Mouse (Mus musculus) 3T3-L1 (cell line): ENCODE measurements at regions not wholly inside any gene's neighbourhood (a gene's known extent, or its start where the extent isn't known, plus 50 kb on each side); places are given as distances from the start of the nearest gene placed in this dataset.

ENCODE experiments used
- DNase-seq: peaks from one replicate; pipeline ENCODE4 v3.0.0-alpha.2; 2015; ENCODE audit warnings: low read depth, low spot score

- DNase-seq, result no peak
Measured at GRCm38 (mm10) chr7:88185120-88185796, 92.6 kb upstream of the Ctsc start.

DNA sequence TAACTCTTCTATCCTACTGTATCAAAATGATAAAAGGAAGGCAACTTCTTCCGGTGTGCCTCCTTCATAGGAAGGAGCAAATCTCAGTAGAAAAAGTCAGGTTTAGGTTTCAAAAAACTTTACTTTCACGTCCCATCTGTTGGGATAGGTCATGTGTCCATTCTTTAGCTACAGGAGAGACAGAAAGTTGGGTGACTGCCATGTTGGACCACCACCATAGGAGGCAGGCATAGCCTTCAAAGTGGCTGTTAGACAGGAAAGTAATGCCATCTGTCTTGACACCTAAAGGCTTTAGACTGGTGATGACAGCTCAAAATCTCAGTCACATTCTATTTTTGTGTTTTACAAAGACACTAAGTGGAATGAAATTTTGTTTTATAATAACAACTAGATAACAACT is 90.3 kb upstream of the Ctsc start:
- DNase-seq, result no peak

DNA sequence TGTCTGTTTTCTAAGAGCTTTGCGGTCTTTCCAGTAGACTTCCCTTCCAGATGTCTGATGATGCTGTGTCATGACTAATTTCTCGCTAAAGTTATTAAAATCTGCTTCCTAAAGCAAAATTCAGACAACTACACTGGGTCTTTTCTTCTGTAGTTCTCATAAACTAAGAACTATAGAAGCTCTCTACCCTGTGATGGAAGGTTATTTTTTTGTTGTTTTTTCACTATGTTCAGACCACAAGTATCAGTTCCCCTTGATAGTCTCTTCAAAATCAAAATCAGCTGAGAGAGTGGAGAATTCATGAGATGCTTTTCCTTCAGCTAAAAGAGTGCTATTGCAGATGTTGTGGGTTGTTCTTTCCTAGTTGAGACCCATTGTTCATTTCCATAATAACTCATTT is 85.1 kb upstream of the Ctsc start:
- DNase-seq, result no peak

GRCm38 (mm10) chr7:88199043-88199442 is 78.8 kb upstream of the Ctsc start:
- no peak for DNase-seq

GRCm38 (mm10) chr7:88199929-88200538 is 77.9 kb upstream of the Ctsc start:
- DNase-seq, result peak; percentile 30

DNA sequence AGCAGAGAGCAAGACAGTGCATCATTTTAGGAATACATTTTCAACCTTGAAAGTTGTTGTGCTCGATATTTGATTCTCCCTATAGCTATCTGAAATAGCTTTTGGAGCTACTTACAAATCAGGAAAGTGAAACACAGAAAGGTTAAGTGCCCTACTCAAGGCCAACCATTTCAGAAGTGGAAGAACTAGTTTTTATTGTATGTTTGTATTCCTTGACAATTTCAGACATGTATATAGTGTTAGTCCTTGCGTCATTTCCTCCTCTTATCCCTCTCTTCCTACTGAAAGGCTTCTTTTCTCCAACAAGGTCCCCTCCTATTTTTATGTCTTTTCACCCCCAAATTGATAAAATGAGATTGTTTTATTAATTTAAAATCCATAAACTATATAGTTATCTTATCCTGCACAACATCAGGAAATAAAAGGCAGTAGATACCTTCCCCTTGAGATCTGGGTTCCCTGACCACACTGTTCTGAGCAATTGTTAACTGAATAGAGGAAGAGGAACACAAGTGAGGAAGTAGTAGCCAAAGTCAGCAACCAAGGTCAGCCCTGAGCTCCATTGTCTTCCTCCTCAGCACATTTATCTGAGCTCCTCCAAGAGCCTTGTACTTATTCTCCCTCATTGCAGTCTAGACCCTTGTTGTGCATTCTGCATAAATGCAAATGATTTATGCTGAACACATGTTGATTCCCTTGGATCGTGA is 76.1 kb upstream of the Ctsc start:
- DNase-seq, result no peak

DNA sequence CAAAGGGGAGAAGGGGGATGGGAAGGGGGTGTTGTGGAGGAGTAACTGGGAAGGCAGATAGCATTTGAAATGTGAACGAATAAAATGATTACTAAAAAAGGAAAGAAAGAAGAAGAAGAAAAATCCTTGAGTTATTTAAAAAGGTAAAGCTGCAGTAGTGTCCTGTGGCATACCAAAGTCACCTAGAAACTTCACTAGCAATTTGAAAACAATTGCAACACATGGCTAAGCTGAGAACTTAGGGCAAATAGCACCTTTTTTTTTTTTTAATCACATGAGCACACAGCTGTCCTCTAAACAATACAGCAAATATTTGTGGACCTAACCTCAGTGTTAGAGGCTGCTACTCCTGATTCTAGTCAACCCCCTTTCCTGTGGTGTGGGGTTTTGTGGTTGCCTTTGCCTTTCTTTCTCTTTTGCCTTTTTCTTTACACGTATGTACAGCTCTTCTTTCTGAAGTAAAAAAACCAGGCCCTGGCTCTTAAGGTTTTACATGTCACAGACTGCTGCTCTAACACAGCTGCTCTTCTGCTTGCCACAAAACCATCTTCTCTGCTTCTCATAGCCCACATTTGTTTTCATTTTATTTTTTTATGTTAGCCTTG is 71.6 kb upstream of the Ctsc start:
- DNase-seq, result no peak

DNA sequence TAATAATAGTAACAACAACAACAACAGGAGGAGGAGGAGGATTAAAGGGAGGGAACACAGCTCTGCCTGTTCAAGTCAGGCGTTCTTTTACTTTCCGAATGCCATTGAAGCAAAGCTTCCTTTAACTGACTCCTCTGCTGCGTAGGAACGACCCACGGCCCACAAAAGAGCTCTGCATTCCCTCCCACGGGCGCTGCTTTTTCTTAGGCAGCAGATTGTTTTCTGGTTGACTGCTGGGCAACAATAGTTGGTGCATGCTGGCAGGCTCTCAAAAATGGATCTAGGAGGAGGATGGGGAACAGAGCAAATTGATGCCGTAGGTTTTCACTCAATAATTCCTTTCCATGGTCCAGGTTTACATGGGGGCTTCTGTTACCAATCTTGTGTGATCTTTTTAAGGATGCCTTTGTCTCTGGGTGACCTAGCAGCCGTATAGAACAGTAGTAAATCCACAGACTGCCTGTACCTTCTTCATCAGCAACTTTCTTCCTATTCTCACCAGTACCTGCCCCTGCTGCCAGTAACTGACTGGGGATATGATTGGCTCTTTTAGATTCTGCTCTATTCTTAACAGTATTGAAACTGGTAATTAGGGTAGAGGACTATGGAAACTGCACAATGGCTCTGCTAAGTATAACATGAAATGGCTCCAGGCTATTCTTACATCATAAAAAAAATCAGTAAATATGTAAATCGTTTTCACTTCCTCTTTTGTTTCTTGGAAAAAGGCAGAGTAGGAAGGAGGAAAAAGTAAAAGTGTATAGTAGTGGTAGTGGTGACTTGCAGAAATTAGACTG is 70.8 kb upstream of the Ctsc start:
- no peak for DNase-seq

- peak; percentile 3 for DNase-seq
Measured at GRCm38 (mm10) chr7:88214713-88215198, 63.1 kb upstream of the Ctsc start.

DNA sequence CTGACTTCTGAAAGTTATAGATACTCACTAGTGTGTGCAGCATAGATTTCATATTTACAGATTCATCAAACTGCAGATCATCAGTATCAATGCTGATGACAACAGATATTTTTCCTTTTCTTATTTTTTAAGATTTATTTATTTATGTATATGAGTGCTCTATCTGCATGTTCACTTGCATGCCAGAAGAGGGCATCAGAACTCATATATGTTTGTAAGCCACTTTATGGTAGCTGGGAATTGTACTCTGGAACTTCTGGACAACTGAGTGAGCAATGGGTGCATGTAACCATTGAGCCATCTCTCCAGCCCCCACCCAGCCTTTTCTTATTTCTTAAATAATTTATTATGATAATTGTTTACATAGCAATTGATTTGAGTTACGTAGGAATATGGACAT is 62.5 kb upstream of the Ctsc start:
- DNase-seq, result no peak

DNA sequence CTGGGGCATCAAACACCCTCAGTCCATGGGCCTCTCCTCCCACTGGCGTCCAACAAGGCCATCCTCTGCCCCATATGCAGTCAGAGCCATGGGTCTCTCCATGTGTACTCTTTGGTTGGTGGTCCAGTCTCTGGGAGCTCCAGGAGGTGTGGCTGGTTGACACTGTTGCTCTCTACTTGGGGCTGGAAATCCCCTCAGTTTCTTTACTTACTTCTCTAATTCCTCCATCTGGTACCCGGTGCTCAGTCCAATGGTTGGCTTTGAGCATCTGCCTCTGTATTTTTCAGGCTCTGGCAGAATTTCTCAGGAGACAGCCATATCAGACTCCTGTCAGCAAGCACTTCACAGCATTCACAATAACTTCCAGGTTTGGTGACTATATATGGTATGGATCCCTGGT is 55.7 kb upstream of the Ctsc start:
- DNase-seq, result no peak

DNA sequence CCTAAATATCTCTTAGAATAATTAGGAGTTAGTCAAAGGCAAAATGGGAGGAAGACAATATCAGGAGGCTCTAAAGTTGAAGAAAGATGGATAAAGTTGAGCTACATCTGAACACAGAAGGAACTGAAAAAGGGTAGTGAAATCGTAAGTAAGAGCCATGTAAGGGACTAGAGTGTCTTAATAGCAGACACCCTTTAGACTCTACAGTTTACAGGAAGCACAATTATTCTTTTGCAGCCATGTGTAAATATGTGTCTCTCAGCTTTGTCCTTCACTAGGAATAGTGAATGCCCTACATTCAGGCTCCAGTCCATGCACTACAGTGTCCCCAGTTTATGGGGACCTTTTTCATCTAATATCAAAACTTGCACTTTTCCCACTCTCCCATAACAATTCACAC is 52.1 kb upstream of the Ctsc start:
- DNase-seq, result no peak
